Mouse (Mus musculus): Measurements from ENCODE around the gene Timp2.

DNA sequence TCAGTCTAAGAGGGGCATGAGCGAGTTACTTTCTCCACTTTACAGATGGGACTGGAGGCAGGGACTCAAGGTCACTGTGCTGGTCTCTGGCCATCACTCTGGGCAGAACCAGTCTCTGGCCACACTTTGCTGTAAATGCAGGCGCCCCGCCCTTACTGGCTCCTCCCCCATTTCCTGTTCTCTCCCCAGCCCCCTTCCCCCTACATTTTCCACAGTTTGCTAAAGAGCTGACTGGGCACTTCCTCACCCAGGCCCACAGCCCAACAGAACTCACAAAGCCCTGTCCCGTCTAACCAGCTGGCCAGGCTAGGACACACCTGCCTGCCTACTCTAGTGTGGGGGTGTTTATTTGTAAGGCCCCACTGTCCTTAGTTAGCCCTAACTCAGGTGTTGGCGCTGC is 6.7 kb downstream of the Timp2 start:
- 0 out of 2 replicates have a peak, but pooled peaks have one; percentile 39 for TF ChIP-seq POLR2A (IDR thresholded peaks at IDR 0.05; ENCODE audit: borderline replicate concordance, control insufficient read depth, low read depth, low read length)
- no peak for TF ChIP-seq CTCF (IDR thresholded peaks at IDR 0.05; ENCODE audit: control insufficient read depth, insufficient read depth, low read length)
